Mouse (Mus musculus) adrenal gland, postnatal 10 days (tissue): ENCODE results near the gene Hs3st4. TPM values are rescaled to one million over a fixed set of nuclear protein-coding genes. Genes with fewer than 3 reads are reported as not detected.

ENCODE experiments used
- DNase-seq: peaks from one replicate; pipeline ENCODE4 v3.0.0; 2021; ENCODE audit warnings: mixed read lengths
- long read RNA-seq, 2 experiments: library from polyadenylated mRNA; stranded (forward); transcript quantifications; one replicate each; pipeline ENCODE4 v2.0.0; 2021
- total RNA-seq, 2 experiments: library from RNA; stranded (reverse); gene quantifications; 2 replicates each; pipeline ENCODE4 v1.2.3; 2021

Hs3st4 gene
- under 1 TPM in 1 of 2 experiments, not detected in 1; 0.09 TPM for total RNA-seq
- long read RNA-seq, experiment 1, result 0 reads
- long read RNA-seq, experiment 2, result 0 reads

GRCm38 (mm10) chr7:123982461-123983038, at the start of gene Hs3st4:
Gene Hs3st4, plus strand, starts transcription at chr7:123982869.
- peak; percentile 21 for DNase-seq

- no peak for DNase-seq
Measured at GRCm38 (mm10) chr7:123946836-123947235, 35.8 kb upstream of the Hs3st4 start.

GRCm38 (mm10) chr7:123963021-123963420, 19.6 kb upstream of the Hs3st4 start:
- no peak for DNase-seq

GRCm38 (mm10) chr7:123964559-123965142, 18.0 kb upstream of the Hs3st4 start:
- DNase-seq, result no peak

- no peak for DNase-seq
Measured at GRCm38 (mm10) chr7:123965515-123965914, 17.2 kb upstream of the Hs3st4 start.

GRCm38 (mm10) chr7:123975441-123975840, 7.2 kb upstream of the Hs3st4 start:
- DNase-seq, result no peak

- DNase-seq, result no peak
Measured at GRCm38 (mm10) chr7:123981435-123981834, 1.2 kb upstream of the Hs3st4 start.

- no peak for DNase-seq
Measured at GRCm38 (mm10) chr7:123982010-123982409, 659 bp upstream of the Hs3st4 start.

- DNase-seq, result peak; percentile 1
Measured at GRCm38 (mm10) chr7:123983177-123984046, 743 bp downstream of the Hs3st4 start.

GRCm38 (mm10) chr7:123992121-123992520, 9.5 kb downstream of the Hs3st4 start:
- DNase-seq, result no peak

- DNase-seq, result no peak
Measured at GRCm38 (mm10) chr7:123997266-123997665, 14.6 kb downstream of the Hs3st4 start.

- DNase-seq, result no peak
Measured at GRCm38 (mm10) chr7:123998601-123999000, 15.9 kb downstream of the Hs3st4 start.

- no peak for DNase-seq
Measured at GRCm38 (mm10) chr7:124026908-124027307, 44.2 kb downstream of the Hs3st4 start.

GRCm38 (mm10) chr7:124032236-124032635, 49.6 kb downstream of the Hs3st4 start:
- DNase-seq, result peak; percentile 11

- DNase-seq, result no peak
Measured at GRCm38 (mm10) chr7:124033332-124033731, 50.7 kb downstream of the Hs3st4 start.

GRCm38 (mm10) chr7:124037281-124037700, 54.6 kb downstream of the Hs3st4 start:
- no peak for DNase-seq

GRCm38 (mm10) chr7:124039142-124039541, 56.5 kb downstream of the Hs3st4 start:
- DNase-seq, result no peak

- DNase-seq, result no peak
Measured at GRCm38 (mm10) chr7:124047382-124047781, 64.7 kb downstream of the Hs3st4 start.

- no peak for DNase-seq
Measured at GRCm38 (mm10) chr7:124048971-124049370, 66.3 kb downstream of the Hs3st4 start.

GRCm38 (mm10) chr7:124050421-124050820, 67.8 kb downstream of the Hs3st4 start:
- no peak for DNase-seq

GRCm38 (mm10) chr7:124083741-124084140, 101.1 kb downstream of the Hs3st4 start:
- DNase-seq, result no peak

GRCm38 (mm10) chr7:124129019-124129418, 146.3 kb downstream of the Hs3st4 start:
- DNase-seq, result no peak

GRCm38 (mm10) chr7:124131312-124131711, 148.6 kb downstream of the Hs3st4 start:
- no peak for DNase-seq
